Mouse (Mus musculus): ENCODE measurements around the gene BC005537. TPM values are rescaled to one million over a fixed set of nuclear protein-coding genes. Genes with fewer than 3 reads are reported as not detected.
"Not testable (repeated sequence)": the region's sequence is repeated elsewhere in the genome, so short reads cannot be mapped to it uniquely, and the experiment has no call there.

The BC005537 gene
- polyA plus RNA-seq, 1 experiment from 2014 or later, result 19.2 TPM

DNA sequence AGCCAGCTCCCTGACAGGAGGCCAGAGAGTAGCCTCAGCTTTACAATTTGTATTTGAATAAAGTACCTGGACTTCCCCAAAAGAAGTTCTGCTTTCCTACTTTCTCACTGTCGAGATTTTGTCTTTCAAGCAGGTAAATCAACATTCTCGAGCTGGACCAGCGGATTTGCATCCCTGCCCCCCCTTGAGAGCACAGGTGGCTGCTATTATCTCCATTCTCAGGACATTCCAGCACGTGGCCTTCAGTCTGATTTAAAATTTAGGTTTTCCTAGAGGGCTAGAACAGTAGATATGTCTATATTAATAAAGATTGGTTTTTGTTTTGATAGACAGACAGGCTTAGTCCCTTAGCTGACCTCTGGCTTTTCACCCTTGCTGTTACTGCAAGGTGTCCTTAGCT is 33.6 kb upstream of the BC005537 start:
- not testable (repeated sequence) for ATAC-seq (replicated peaks; ENCODE audit: insufficient number of reproducible peaks, low FRiP score, low TSS enrichment); H3K27me3 ChIP-seq (ENCODE audit: control insufficient read depth, insufficient read depth, low read length); H3K36me3 ChIP-seq (ENCODE audit: control insufficient read depth, insufficient read depth, low read length); H3K4me1 ChIP-seq (ENCODE audit: control insufficient read depth, insufficient read depth, low read length); H3K9ac ChIP-seq (ENCODE audit: low read depth, low read length); H3K4me2 ChIP-seq; H3K27ac ChIP-seq (ENCODE audit: low read depth, low read length); H3K9me3 ChIP-seq (replicated peaks; ENCODE audit: control insufficient read depth, low read length); H3K4me3 ChIP-seq (ENCODE audit: low read depth, low read length)
- WGBS (ENCODE audit: insufficient replicate concordance), result 72% methylated on average over 4 of the region's 4 CpGs

GRCm38 (mm10) chr13:24771482-24771881 is 30.0 kb upstream of the BC005537 start:
- WGBS (ENCODE audit: insufficient replicate concordance), result 93% methylated on average over 10 of the region's 10 CpGs
- H3K4me2 ChIP-seq; ATAC-seq (replicated peaks; ENCODE audit: insufficient number of reproducible peaks, low FRiP score, low TSS enrichment); H3K4me3 ChIP-seq (ENCODE audit: low read depth, low read length); H3K9me3 ChIP-seq (replicated peaks; ENCODE audit: control insufficient read depth, low read length); H3K4me1 ChIP-seq (ENCODE audit: control insufficient read depth, insufficient read depth, low read length); H3K27me3 ChIP-seq (ENCODE audit: control insufficient read depth, insufficient read depth, low read length); H3K9ac ChIP-seq (ENCODE audit: low read depth, low read length); H3K36me3 ChIP-seq (ENCODE audit: control insufficient read depth, insufficient read depth, low read length); H3K27ac ChIP-seq (ENCODE audit: low read depth, low read length): not testable (repeated sequence)

GRCm38 (mm10) chr13:24776146-24776844 is 25.2 kb upstream of the BC005537 start:
- Histone ChIP-seq H3K9me3 (replicated peaks; ENCODE audit: control insufficient read depth, low read length) (no peaks in the 10 kb centered on the region), H3K9ac (ENCODE audit: low read depth, low read length) (no peak overlapping the region), H3K27ac (ENCODE audit: low read depth, low read length) (no peak overlapping the region), H3K27me3 (ENCODE audit: control insufficient read depth, insufficient read depth, low read length) (no peaks in the 10 kb centered on the region), H3K4me2 (no peak overlapping the region), H3K4me1 (ENCODE audit: control insufficient read depth, insufficient read depth, low read length) (no peaks in the 10 kb centered on the region), H3K36me3 (ENCODE audit: control insufficient read depth, insufficient read depth, low read length) (no peaks in the 10 kb centered on the region), H3K4me3 (ENCODE audit: low read depth, low read length) (no peak overlapping the region)
- 44% methylated on average over 7 of the region's 7 CpGs for WGBS (ENCODE audit: insufficient replicate concordance)
- no peak for ATAC-seq (replicated peaks; ENCODE audit: insufficient number of reproducible peaks, low FRiP score, low TSS enrichment)

- Histone ChIP-seq H3K4me1 (ENCODE audit: control insufficient read depth, insufficient read depth, low read length) (no peaks in the 10 kb centered on the region), H3K9ac (ENCODE audit: low read depth, low read length) (no peak overlapping the region), H3K4me2 (no peak overlapping the region), H3K27ac (ENCODE audit: low read depth, low read length) (no peak overlapping the region), H3K9me3 (replicated peaks; ENCODE audit: control insufficient read depth, low read length) (no peaks in the 10 kb centered on the region), H3K36me3 (ENCODE audit: control insufficient read depth, insufficient read depth, low read length) (no peaks in the 10 kb centered on the region), H3K27me3 (ENCODE audit: control insufficient read depth, insufficient read depth, low read length) (no peaks in the 10 kb centered on the region), H3K4me3 (ENCODE audit: low read depth, low read length) (no peak overlapping the region)
- ATAC-seq (replicated peaks; ENCODE audit: insufficient number of reproducible peaks, low FRiP score, low TSS enrichment), result no peak
- 65% methylated on average over 2 of the region's 2 CpGs for WGBS (ENCODE audit: insufficient replicate concordance)
These were observed 23.4 kb upstream of the BC005537 start for GRCm38 (mm10) chr13:24778026-24778425.

DNA sequence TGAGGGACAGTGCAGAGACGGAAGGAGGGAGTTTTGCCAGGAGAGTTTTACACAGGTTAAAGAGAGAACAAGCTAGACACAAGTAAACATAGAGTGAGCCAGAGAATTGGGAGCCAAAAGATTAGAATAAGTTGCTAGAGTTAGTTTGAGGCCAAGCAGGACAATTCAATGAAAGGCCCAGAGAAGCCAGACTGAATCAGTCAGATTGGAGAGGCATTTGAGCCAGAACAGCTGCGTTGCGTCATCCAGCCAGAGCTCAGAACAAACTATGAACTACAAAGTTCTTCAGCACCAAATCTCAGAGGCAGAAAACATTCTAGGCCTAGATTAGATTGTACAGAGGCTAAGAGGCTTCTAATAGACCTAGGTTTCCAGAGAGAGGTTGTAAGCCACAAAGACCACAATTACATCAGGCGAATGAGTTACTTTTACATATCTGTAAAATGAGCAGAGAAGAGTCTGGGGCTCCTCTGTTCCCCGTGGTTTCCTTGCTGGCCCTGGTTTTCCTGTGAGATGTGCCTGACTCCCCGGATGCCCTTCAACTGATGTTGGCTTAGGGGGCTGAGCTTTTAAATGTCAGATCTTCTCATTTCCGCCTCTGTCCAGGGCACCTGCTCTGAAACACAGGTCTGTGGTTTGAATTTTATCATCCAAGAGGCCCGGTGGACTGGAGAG is 22.6 kb upstream of the BC005537 start:
- no peaks in the 10 kb centered on the region for H3K27me3 ChIP-seq (ENCODE audit: control insufficient read depth, insufficient read depth, low read length)
- no peak overlapping the region for H3K4me2 ChIP-seq
- no peaks in the 10 kb centered on the region for H3K9me3 ChIP-seq (replicated peaks; ENCODE audit: control insufficient read depth, low read length)
- no peaks in the 10 kb centered on the region for H3K4me1 ChIP-seq (ENCODE audit: control insufficient read depth, insufficient read depth, low read length)
- ATAC-seq (replicated peaks; ENCODE audit: insufficient number of reproducible peaks, low FRiP score, low TSS enrichment), result no peak
- no peak overlapping the region for H3K27ac ChIP-seq (ENCODE audit: low read depth, low read length)
- no peak overlapping the region for H3K9ac ChIP-seq (ENCODE audit: low read depth, low read length)
- no peak overlapping the region for H3K4me3 ChIP-seq (ENCODE audit: low read depth, low read length)
- WGBS (ENCODE audit: insufficient replicate concordance), result 70% methylated on average over 8 of the region's 8 CpGs
- H3K36me3 ChIP-seq (ENCODE audit: control insufficient read depth, insufficient read depth, low read length), result no peaks in the 10 kb centered on the region

- no peak for ATAC-seq (replicated peaks; ENCODE audit: insufficient number of reproducible peaks, low FRiP score, low TSS enrichment)
- WGBS (ENCODE audit: insufficient replicate concordance), result 62% methylated on average over 5 of the region's 5 CpGs
- H3K27me3 ChIP-seq (ENCODE audit: control insufficient read depth, insufficient read depth, low read length), result no peaks in the 10 kb centered on the region
- no peak overlapping the region for H3K4me2 ChIP-seq
- H3K27ac ChIP-seq (ENCODE audit: low read depth, low read length), result no peak overlapping the region
- H3K4me3 ChIP-seq (ENCODE audit: low read depth, low read length), result no peak overlapping the region
- H3K4me1 ChIP-seq (ENCODE audit: control insufficient read depth, insufficient read depth, low read length), result no peaks in the 10 kb centered on the region
- no peaks in the 10 kb centered on the region for H3K9me3 ChIP-seq (replicated peaks; ENCODE audit: control insufficient read depth, low read length)
- no peak overlapping the region for H3K9ac ChIP-seq (ENCODE audit: low read depth, low read length)
- H3K36me3 ChIP-seq (ENCODE audit: control insufficient read depth, insufficient read depth, low read length), result no peaks in the 10 kb centered on the region
These were observed 19.5 kb upstream of the BC005537 start for GRCm38 (mm10) chr13:24781916-24782315.

DNA sequence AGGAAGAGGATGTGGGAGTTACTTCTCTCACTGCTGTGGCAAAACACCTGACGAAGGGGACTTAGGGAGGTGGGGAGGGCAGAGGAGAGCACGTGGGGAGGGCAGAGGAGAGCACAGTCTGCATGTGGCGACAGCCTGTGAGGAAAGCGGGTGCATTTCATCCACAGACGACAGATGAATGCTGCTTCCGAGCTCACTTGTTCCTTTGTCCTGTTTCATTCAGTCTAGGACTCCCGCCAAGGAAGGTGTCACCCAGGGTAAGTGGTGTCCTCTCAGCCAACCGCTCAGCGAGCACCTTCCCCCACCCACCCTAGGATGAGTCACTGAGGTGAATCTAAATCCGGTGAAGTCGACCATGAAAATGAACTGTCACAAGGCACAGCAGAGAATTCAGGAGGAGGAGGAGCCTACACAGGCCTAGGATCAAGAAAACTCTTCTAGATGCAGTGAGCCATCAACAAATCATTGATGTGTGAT is 15.4 kb upstream of the BC005537 start:
- Histone ChIP-seq H3K27me3 (ENCODE audit: control insufficient read depth, insufficient read depth, low read length) (no peaks in the 10 kb centered on the region), H3K36me3 (ENCODE audit: control insufficient read depth, insufficient read depth, low read length) (no peaks in the 10 kb centered on the region), H3K4me2 (no peak overlapping the region), H3K9ac (ENCODE audit: low read depth, low read length) (no peak overlapping the region), H3K9me3 (replicated peaks; ENCODE audit: control insufficient read depth, low read length) (no peaks in the 10 kb centered on the region), H3K4me3 (ENCODE audit: low read depth, low read length) (no peak overlapping the region), H3K27ac (ENCODE audit: low read depth, low read length) (no peak overlapping the region), H3K4me1 (ENCODE audit: control insufficient read depth, insufficient read depth, low read length) (no peaks in the 10 kb centered on the region)
- ATAC-seq (replicated peaks; ENCODE audit: insufficient number of reproducible peaks, low FRiP score, low TSS enrichment), result no peak
- WGBS (ENCODE audit: insufficient replicate concordance), result 55% methylated on average over 11 of the region's 11 CpGs

DNA sequence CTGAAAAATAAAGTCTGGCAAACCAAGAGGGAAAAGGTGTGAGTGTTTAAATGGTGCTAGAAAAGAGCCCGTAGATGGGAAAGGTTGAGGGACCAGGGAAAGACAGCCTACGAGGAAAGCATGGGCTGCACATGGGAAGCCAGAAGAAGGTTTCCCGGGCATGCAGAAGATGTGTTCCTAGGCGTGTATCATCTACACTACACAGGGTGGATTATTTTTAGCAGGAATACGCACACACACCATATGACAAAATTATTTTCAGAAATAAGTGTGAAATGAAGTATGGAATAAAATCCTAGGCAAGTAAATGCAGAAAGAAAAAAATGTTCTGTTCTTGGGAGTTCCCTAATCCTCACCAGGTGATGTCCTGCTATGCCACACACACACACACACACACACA is 14.0 kb upstream of the BC005537 start:
- H3K36me3 ChIP-seq (ENCODE audit: control insufficient read depth, insufficient read depth, low read length), result no peaks in the 10 kb centered on the region
- no peaks in the 10 kb centered on the region for H3K9me3 ChIP-seq (replicated peaks; ENCODE audit: control insufficient read depth, low read length)
- no peak overlapping the region for H3K9ac ChIP-seq (ENCODE audit: low read depth, low read length)
- no peak overlapping the region for H3K4me2 ChIP-seq
- H3K4me3 ChIP-seq (ENCODE audit: low read depth, low read length), result no peak overlapping the region
- no peaks in the 10 kb centered on the region for H3K4me1 ChIP-seq (ENCODE audit: control insufficient read depth, insufficient read depth, low read length)
- WGBS (ENCODE audit: insufficient replicate concordance), result 80% methylated on average over 5 of the region's 5 CpGs
- no peaks in the 10 kb centered on the region for H3K27me3 ChIP-seq (ENCODE audit: control insufficient read depth, insufficient read depth, low read length)
- no peak overlapping the region for H3K27ac ChIP-seq (ENCODE audit: low read depth, low read length)
- ATAC-seq (replicated peaks; ENCODE audit: insufficient number of reproducible peaks, low FRiP score, low TSS enrichment), result no peak

- Histone ChIP-seq H3K9ac (ENCODE audit: low read depth, low read length) (no peak overlapping the region), H3K4me2 (no peak overlapping the region), H3K4me3 (ENCODE audit: low read depth, low read length) (no peak overlapping the region), H3K9me3 (replicated peaks; ENCODE audit: control insufficient read depth, low read length) (no peaks in the 10 kb centered on the region), H3K4me1 (ENCODE audit: control insufficient read depth, insufficient read depth, low read length) (no peaks in the 10 kb centered on the region), H3K36me3 (ENCODE audit: control insufficient read depth, insufficient read depth, low read length) (no peaks in the 10 kb centered on the region), H3K27me3 (ENCODE audit: control insufficient read depth, insufficient read depth, low read length) (no peaks in the 10 kb centered on the region), H3K27ac (ENCODE audit: low read depth, low read length) (no peak overlapping the region)
- ATAC-seq (replicated peaks; ENCODE audit: insufficient number of reproducible peaks, low FRiP score, low TSS enrichment), result no peak
- 73% methylated on average over 2 of the region's 2 CpGs for WGBS (ENCODE audit: insufficient replicate concordance)
These were observed 10.1 kb upstream of the BC005537 start for GRCm38 (mm10) chr13:24791349-24791748.

Data from heart, embryonic 11.5 days (tissue).